Mouse (Mus musculus) bone marrow, adult 2 months (tissue): Measurements from ENCODE around the gene Prkcb.

ENCODE experiments used
- CTCF ChIP-seq: fragments of 200-500 bp; IDR thresholded peaks from 2 replicates; pipeline ENCODE4 v1.5.1; 2011; ENCODE audit warnings: low read length, control low read depth; ENCODE audit not compliant: control insufficient read depth, insufficient read depth
- POLR2A ChIP-seq: fragments of 200-500 bp; IDR thresholded peaks from 2 replicates; pipeline ENCODE4 v1.6.1; 2011; ENCODE audit warnings: low read depth, mild to moderate bottlenecking, control low read depth, low read length, borderline replicate concordance; ENCODE audit not compliant: control insufficient read depth

GRCm38 (mm10) chr7:122404571-122405393 is 116.2 kb downstream of the Prkcb start:
- no peak for TF ChIP-seq CTCF
- no peak for TF ChIP-seq POLR2A
